Mouse (Mus musculus) spleen, adult 12 weeks (tissue): ENCODE measurements around the gene Stk16.

Source experiments
- DNase-seq: peaks from one replicate; pipeline ENCODE4 v3.0.0; 2022; ENCODE audit warnings: low spot score

The Stk16 gene

GRCm38 (mm10) chr1:75210136-75211087 lies at the start of gene Stk16, which contains the start of gene Glb1l:
Stk16 (plus strand) TSS chr1:75210838.
Glb1l (minus strand) TSS chr1:75210813.
- peak; percentile 94 for DNase-seq

GRCm38 (mm10) chr1:75168093-75168471 lies 42.6 kb upstream of the Stk16 start:
- DNase-seq = no peak

GRCm38 (mm10) chr1:75168472-75169464 lies 41.9 kb upstream of the Stk16 start, which contains the start of gene Zfand2b:
Zfand2b (plus strand) TSS chr1:75168646.
- peak; percentile 97 for DNase-seq

GRCm38 (mm10) chr1:75179334-75180104 lies 31.1 kb upstream of the Stk16 start:
- DNase-seq = peak; percentile 65

- peak; percentile 82 for DNase-seq
These were observed 30.5 kb upstream of the Stk16 start, which contains the start of gene Abcb6 for GRCm38 (mm10) chr1:75180105-75180590. Abcb6 (minus strand) TSS chr1:75180392.

DNA sequence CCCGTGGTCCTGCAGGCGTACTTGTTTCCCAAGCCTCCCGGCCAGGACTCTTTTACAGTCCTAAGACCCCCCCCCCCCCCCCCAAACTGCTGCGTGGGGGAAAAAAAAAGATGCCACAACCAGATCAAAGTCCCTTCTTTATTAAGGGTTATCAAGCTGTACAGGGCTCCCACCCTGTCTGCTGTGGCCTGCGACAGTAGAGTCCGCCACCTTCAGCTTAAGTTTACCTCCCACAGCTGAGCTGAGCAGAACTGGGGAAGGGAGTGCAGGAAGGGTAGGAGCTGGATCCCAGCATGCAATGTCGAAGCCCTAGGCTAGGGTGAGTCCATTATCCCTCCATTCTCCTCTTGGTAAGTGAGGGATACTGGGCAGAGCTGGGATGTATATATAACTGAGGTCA lies 29.9 kb upstream of the Stk16 start:
- DNase-seq = no peak

DNA sequence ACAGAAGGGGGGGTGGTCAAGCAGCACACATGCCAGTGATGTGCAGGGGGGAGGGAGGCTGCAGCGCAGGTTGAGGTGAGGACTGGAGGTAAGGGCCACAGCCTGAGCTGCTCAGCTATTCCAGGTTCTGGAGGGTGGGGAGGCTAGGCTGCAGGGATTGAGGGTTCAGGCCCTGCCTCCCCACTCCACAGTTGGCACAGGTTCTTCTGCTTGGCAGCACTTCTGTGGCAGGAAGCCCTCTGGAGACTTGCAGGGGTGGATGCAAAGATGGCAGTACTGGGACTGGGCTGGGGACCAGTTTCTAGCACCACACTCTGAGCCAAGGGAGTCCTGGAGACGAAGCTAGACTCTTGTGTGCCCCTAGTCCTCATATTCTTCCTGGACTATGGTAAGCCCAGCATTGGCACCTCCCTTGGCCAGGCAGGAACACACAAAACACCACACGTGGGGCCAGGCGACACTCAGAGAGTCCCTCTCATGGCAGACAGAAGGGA lies 29.2 kb upstream of the Stk16 start:
- DNase-seq = no peak

GRCm38 (mm10) chr1:75182160-75182559 lies 28.5 kb upstream of the Stk16 start:
- DNase-seq = no peak

DNA sequence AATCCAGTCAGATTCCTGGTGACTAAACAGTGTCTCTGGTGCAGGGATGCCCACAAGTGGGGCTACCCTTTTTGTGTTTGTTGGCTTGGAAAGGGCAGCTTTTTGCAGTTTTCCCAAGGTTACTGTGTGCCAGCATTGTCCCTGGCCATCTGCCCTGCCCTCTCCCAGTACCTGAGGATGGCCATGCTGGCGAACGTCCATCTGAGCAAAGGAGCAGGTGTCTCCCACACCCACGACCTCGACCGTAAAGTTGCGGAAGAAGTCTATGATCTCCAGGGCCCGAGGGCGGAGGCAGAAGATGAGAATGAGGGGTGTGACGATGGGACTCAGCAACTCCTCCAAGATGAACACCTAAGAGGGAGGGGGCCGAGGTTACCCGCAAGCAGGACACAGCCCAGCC lies 25.1 kb upstream of the Stk16 start:
- DNase-seq = no peak

- no peak for DNase-seq
These were observed 23.5 kb upstream of the Stk16 start for GRCm38 (mm10) chr1:75187126-75187525.

GRCm38 (mm10) chr1:75187914-75188483 lies 22.6 kb upstream of the Stk16 start:
- no peak for DNase-seq

- no peak for DNase-seq
These were observed 20.1 kb upstream of the Stk16 start for GRCm38 (mm10) chr1:75190577-75190976.

DNA sequence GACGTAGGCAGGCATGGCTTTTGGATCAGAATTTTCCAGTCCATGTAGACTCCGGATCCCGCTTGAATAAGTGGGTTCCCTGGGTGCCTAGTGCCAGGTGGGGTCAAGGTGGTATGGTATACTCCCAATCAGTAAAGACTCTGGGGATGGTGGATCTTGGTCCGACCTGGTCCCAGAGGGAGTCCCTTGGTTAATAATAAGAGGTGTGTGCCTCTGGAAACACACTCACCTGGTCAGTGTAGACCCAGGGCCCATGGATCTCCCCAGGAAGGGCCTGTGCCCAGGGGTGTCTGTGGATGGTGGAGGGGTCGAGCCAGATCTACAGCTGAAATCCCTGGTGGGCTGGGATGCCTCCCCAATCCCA lies 19.4 kb upstream of the Stk16 start:
- DNase-seq = no peak

DNA sequence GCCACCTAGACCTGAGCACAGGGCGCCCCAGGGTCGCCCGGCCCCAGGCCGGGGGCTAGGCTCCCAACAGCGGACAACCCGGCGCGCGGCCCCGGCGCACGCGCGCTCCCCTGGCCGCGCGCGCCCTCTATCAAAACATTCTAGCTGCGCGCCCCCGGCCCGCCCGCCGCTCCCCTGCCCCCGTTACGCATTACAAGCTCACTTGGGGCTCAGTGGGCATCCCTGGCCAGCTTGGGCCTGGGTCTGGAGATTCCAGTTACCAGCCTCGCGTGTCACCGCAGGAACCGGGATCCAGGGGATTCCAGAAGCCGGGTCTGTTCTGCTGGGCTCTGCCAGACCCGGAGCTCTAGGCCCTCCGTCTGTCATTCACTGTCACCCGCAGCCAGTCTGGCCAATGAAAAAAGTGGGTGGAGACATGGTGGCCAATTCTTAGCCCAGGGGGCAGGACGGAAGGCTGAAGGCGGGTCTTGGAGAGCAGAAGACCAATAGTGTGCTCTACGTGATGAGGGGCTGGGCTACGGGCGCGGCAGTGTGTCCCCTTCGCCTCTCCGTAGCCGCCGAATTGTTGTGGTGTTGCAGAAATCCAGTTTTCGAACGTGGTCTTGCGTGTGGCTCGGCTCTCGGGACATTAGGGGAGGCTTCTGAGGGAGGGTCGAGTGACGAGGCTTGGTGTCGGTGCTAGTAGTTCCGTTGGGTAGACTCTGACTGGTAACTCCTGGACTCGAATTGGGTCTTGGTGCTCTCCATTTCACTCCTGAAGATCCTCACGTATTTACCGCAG lies 18.8 kb upstream of the Stk16 start, which contains the start of the genes Ankzf1 and Atg9a:
Gene Ankzf1 (plus strand): TSS at position 530 of the 781 bp plus-strand sequence.
Gene Atg9a (minus strand): TSS at position 575 of the 781 bp plus-strand sequence.
- DNase-seq = peak; percentile 93

DNA sequence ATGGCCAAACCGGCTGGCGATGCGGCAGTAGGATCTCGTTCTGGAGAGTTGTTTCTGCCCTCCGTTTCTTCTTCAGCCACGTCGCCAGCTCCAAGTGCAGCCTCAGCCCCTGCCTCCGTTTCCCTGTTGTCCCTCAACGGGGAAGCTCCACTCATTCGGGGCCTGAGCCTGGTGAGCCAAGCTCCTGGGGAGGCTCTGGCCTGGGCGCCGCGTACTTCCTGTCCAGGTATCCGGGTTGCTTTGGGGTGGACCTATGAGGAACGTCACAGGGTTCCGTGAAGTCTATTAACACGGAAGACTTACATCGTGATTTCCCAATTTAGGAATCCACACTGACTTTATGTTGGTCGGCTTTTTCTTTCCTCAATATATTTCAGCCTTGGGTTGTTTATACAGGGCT lies 18.2 kb upstream of the Stk16 start:
- DNase-seq = peak; percentile 34

GRCm38 (mm10) chr1:75201236-75201635 lies 9.4 kb upstream of the Stk16 start:
- DNase-seq = no peak

DNA sequence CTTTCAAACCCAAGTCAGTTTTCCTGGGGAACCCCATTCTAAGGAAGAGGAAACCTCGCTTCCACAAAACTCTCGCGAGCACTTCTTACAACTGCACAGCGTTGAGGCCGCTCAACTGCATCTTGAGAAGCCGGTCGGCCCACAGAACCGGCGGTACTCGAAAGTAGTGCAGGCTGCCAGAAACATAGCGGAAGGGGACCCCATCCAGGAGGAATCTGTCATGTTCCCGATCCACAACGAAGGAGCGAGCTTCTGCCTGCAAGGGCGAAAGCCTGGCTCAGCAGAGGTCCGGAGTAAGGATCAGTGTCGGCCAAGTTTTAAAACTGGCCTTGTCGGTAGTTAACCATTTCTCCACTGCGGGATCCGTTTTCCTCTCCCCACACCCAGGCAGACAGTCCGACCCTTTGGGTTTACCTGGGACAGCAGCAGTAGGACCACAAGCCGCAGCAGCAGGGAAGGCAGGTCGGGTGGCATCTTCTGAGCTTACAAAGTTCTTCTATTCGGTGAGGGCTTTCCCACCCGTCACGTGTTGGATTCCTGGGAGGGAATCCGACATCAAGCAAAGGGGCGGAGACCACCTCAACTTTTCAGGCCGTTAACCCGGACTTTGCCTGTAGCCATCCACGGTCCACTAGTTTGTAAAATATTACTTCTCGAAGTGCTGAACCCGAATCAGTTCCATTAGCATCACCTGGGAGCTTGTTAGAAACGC lies 1.5 kb upstream of the Stk16 start:
- DNase-seq = no peak

GRCm38 (mm10) chr1:75211141-75211708 lies 587 bp downstream of the Stk16 start:
- DNase-seq = no peak

DNA sequence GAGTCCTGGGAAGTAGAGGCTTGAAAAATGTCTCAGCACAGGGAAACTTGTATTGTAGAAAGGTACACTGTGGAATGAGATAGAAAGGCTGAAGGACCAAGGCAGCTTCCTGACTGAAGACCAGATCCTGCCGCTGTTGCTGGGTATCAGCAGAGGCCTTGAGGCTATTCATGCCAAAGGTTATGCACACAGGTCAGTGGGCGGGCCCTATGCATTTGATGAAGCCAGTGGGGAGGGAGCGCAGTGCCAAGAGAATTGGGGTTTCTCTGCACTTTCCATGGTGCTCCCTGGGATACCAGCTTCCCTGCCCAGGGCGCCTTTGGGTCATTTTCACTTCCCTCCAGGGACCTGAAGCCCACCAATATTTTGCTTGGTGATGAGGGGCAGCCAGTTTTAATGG lies 1.9 kb downstream of the Stk16 start:
- DNase-seq = no peak
